Mouse (Mus musculus) frontal cortex, postnatal 36 days (tissue): ENCODE measurements around the gene Kat6b.
"Not testable (repeated sequence)": the region's sequence is repeated elsewhere in the genome, so short reads cannot be mapped to it uniquely, and the experiment has no call there.

ENCODE experiments used
- DNase-seq, 2 experiments: peaks; one replicate each; pipeline ENCODE4 v3.0.0; 2022; ENCODE audit warnings: low spot score in 2 of 2

Gene Kat6b

GRCm38 (mm10) chr14:21484693-21485092 is 3.5 kb downstream of the Kat6b start:
- DNase-seq: no peak

GRCm38 (mm10) chr14:21485961-21486520 is 4.8 kb downstream of the Kat6b start:
- no peak for DNase-seq

GRCm38 (mm10) chr14:21487135-21487534 is 5.9 kb downstream of the Kat6b start:
- not testable (repeated sequence) for DNase-seq

GRCm38 (mm10) chr14:21488426-21489115 is 7.3 kb downstream of the Kat6b start:
- DNase-seq: not testable (repeated sequence)

- no peak for DNase-seq
These were observed 7.9 kb downstream of the Kat6b start for GRCm38 (mm10) chr14:21489116-21489485.

GRCm38 (mm10) chr14:21490141-21490540 is 8.9 kb downstream of the Kat6b start:
- no peak for DNase-seq

GRCm38 (mm10) chr14:21498361-21498996 is 17.2 kb downstream of the Kat6b start:
- DNase-seq: no peak

GRCm38 (mm10) chr14:21499011-21499581 is 17.9 kb downstream of the Kat6b start:
- DNase-seq: peak in 1 of 2 experiments; percentile 36

- DNase-seq: peak; percentile 66 to 74
These were observed 18.5 kb downstream of the Kat6b start for GRCm38 (mm10) chr14:21499631-21500153.

- DNase-seq: peak; percentile 99 to 100
These were observed 19.2 kb downstream of the Kat6b start for GRCm38 (mm10) chr14:21500154-21501047.

- no peak for DNase-seq
These were observed 19.9 kb downstream of the Kat6b start for GRCm38 (mm10) chr14:21501048-21501657.

GRCm38 (mm10) chr14:21505036-21505435 is 23.8 kb downstream of the Kat6b start:
- DNase-seq: no peak

GRCm38 (mm10) chr14:21507046-21507445 is 25.8 kb downstream of the Kat6b start:
- DNase-seq: no peak

- no peak for DNase-seq
These were observed 28.1 kb downstream of the Kat6b start for GRCm38 (mm10) chr14:21509111-21509905.

GRCm38 (mm10) chr14:21511438-21511837 is 30.2 kb downstream of the Kat6b start:
- DNase-seq: no peak

GRCm38 (mm10) chr14:21515505-21515904 is 34.3 kb downstream of the Kat6b start:
- DNase-seq: no peak

GRCm38 (mm10) chr14:21519307-21519706 is 38.1 kb downstream of the Kat6b start:
- no peak for DNase-seq

GRCm38 (mm10) chr14:21520496-21520895 is 39.3 kb downstream of the Kat6b start:
- no peak for DNase-seq

GRCm38 (mm10) chr14:21521496-21521895 is 40.3 kb downstream of the Kat6b start:
- DNase-seq: not testable (repeated sequence)

GRCm38 (mm10) chr14:21522312-21522978 is 41.2 kb downstream of the Kat6b start:
- DNase-seq: peak in 1 of 2 experiments; percentile 71
